Mouse (Mus musculus): ENCODE measurements at regions not wholly inside any gene's neighbourhood (a gene's known extent, or its start where the extent isn't known, plus 50 kb on each side); places are given as distances from the start of the nearest gene placed in this dataset.
A peak's percentile ranks its signal among the peaks of the same experiment; 100 is the strongest.

GRCm38 (mm10) chr5:96940170-96941086, 57.1 kb upstream of the Bmp2k start:
- H3K36me3 ChIP-seq: no peaks in the 10 kb centered on the region
- no peak overlapping the region for H3K4me3 ChIP-seq
- 83% methylated on average over 12 of the region's 12 CpGs for WGBS
- peaks cover 25% of the 10 kb centered on the region for H3K4me1 ChIP-seq (replicated peaks)
- H3K9me3 ChIP-seq: no peaks in the 10 kb centered on the region
- no peaks in the 10 kb centered on the region for H3K27me3 ChIP-seq
- no peak overlapping the region for H3K9ac ChIP-seq
- ATAC-seq (ENCODE audit: low FRiP score): 0 out of 2 replicates have a peak, but pooled peaks have one; percentile 23
- H3K27ac ChIP-seq: peak overlapping the region; percentile 58
- no peak overlapping the region for H3K4me2 ChIP-seq

- ATAC-seq (ENCODE audit: low FRiP score): peak; percentile 79
- H3K4me3 ChIP-seq: no peak overlapping the region
- H3K27ac ChIP-seq: peak overlapping the region; percentile 58
- H3K9ac ChIP-seq: no peak overlapping the region
- no peaks in the 10 kb centered on the region for H3K27me3 ChIP-seq
- peaks cover 26% of the 10 kb centered on the region for H3K4me1 ChIP-seq (replicated peaks)
- H3K36me3 ChIP-seq: no peaks in the 10 kb centered on the region
- WGBS: 34% methylated on average over 7 of the region's 7 CpGs
- H3K9me3 ChIP-seq: no peaks in the 10 kb centered on the region
- H3K4me2 ChIP-seq: no peak overlapping the region
These were observed 56.4 kb upstream of the Bmp2k start for GRCm38 (mm10) chr5:96941087-96941468.

GRCm38 (mm10) chr5:96941518-96941917, 56.0 kb upstream of the Bmp2k start:
- 55% methylated on average over 2 of the region's 2 CpGs for WGBS
- no peak overlapping the region for H3K4me2 ChIP-seq
- no peak overlapping the region for H3K9ac ChIP-seq
- peak overlapping the region; percentile 58; the same call in 1 of the 2 replicates for H3K27ac ChIP-seq
- H3K36me3 ChIP-seq: no peaks in the 10 kb centered on the region
- peak; percentile 85 for ATAC-seq (ENCODE audit: low FRiP score)
- H3K9me3 ChIP-seq: no peaks in the 10 kb centered on the region
- H3K4me3 ChIP-seq: no peak overlapping the region
- H3K4me1 ChIP-seq (replicated peaks): peaks cover 26% of the 10 kb centered on the region
- no peaks in the 10 kb centered on the region for H3K27me3 ChIP-seq
